Mouse (Mus musculus) C2C12 (cell line): Measurements from ENCODE around the gene Trove2. TPM values are rescaled to one million over a fixed set of nuclear protein-coding genes. Genes with fewer than 3 reads are reported as not detected.

ENCODE experiments used
- H3K27me3 ChIP-seq: one replicate; pipeline ENCODE4 v1.6.1; 2011; ENCODE audit not compliant: control insufficient read depth, insufficient read depth, insufficient read length
- H3K36me3 ChIP-seq: one replicate; pipeline ENCODE4 v1.6.1; 2011; ENCODE audit not compliant: control insufficient read depth, insufficient read depth
- H3K4me3 ChIP-seq: one replicate; pipeline ENCODE4 v1.5.1; 2011; ENCODE audit warnings: mild to moderate bottlenecking, control low read depth; ENCODE audit not compliant: poor library complexity, insufficient read depth, severe bottlenecking
- H3K79me2 ChIP-seq: one replicate; pipeline ENCODE4 v1.6.1; 2011; ENCODE audit not compliant: control insufficient read depth, insufficient read depth
- H3K79me3 ChIP-seq: one replicate; pipeline ENCODE4 v1.6.1; 2011; ENCODE audit warnings: low read depth, control low read depth
- H3ac ChIP-seq: one replicate; pipeline ENCODE3; 2011; ENCODE audit warnings: low read depth; ENCODE audit not compliant: control insufficient read depth, insufficient read length
- CEBPB ChIP-seq: IDR thresholded peaks from one replicate; pipeline ENCODE4 v1.6.1; 2011; ENCODE audit warnings: low read depth, mild to moderate bottlenecking, control low read depth, moderate library complexity
- CTCF ChIP-seq: IDR thresholded peaks from one replicate; pipeline ENCODE4 v1.5.1; 2011; ENCODE audit not compliant: control insufficient read depth, insufficient read depth, insufficient read length
- FOSL1 ChIP-seq: IDR thresholded peaks from one replicate; pipeline ENCODE4 v1.8.0; 2011; ENCODE audit warnings: mild to moderate bottlenecking, low read length; ENCODE audit not compliant: poor library complexity, insufficient read depth, severe bottlenecking
- MAX ChIP-seq: IDR thresholded peaks from one replicate; pipeline ENCODE4 v1.6.1; 2011; ENCODE audit warnings: mild to moderate bottlenecking, control low read depth
- MYOD1 ChIP-seq: IDR thresholded peaks from one replicate; pipeline ENCODE4 v1.6.1; 2011; ENCODE audit warnings: low read depth; ENCODE audit not compliant: control insufficient read depth, insufficient read length
- MYOG ChIP-seq: IDR thresholded peaks from one replicate; pipeline ENCODE4 v1.6.1; 2011; ENCODE audit not compliant: control insufficient read depth, insufficient read length; ENCODE audit errors: extremely low read depth
- USF1 ChIP-seq: IDR thresholded peaks from one replicate; pipeline ENCODE4 v1.6.1; 2011; ENCODE audit warnings: low read depth, mild to moderate bottlenecking, control low read depth, moderate library complexity
- polyA plus RNA-seq: library from polyadenylated mRNA; unstranded; fragments of >200 nt; fragmentation: generic; extraction: Trizol; gene quantifications from one replicate; pipeline ENCODE4 v1.2.1, GENCODE M21; 2012; ENCODE audit warnings: missing spikeins

The Trove2 gene
- polyA plus RNA-seq, 1 experiment = 3.0 TPM

DNA sequence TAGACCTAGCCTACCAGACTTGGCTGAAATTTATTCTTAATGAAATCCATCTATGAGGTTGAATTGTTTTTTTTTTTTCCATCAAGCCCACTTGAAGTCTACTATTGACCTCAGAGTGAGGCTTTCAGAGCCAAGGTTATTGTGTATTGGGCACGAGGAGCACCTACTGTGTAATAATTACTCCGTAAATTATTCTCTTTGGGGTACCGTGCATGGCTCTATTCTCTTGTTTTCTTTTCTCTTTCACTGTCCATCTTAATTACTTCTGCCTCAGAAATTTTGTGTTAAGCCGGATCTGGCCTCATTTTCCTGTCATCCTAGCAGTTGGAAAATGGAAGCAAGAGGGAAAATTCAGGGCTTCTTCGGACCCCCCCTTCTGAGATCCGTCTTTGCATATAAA is 34.7 kb downstream of the Trove2 start:
- Histone ChIP-seq H3K79me3 (peaks cover 6% of the 10 kb centered on the region), H3ac (no peak overlapping the region), H3K79me2 (peaks cover 7% of the 10 kb centered on the region), H3K4me3 (no peak overlapping the region), H3K36me3 (peaks cover 21% of the 10 kb centered on the region), H3K27me3 (no peaks in the 10 kb centered on the region)
- TF ChIP-seq MAX (no peak), MYOG (no peak), FOSL1 (no peak), MYOD1 (no peak), USF1 (no peak), CEBPB (no peak), CTCF (no peak)

DNA sequence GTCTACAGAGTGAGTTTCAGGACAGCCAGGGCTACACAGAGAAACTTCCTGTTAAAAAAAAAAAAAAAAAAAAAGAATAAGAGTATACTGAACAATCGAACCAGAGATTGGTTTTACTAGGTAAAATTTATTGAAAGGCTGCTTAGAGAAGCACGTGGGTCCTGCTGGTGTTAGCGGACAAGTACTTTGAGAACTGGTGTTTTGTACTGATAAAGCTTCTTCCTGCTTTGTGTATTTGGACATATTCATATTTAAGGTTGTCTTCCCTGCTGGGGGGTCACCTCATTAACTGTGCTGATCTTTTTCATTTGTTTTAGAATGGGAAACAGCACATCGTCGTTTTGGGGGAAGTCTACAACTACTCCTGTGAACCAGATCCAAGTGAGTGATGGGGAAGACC is 35.5 kb downstream of the Trove2 start:
- Histone ChIP-seq H3K27me3 (no peaks in the 10 kb centered on the region), H3ac (no peak overlapping the region), H3K36me3 (peaks cover 19% of the 10 kb centered on the region), H3K79me3 (peaks cover 6% of the 10 kb centered on the region), H3K4me3 (no peak overlapping the region), H3K79me2 (peaks cover 7% of the 10 kb centered on the region)
- TF ChIP-seq MYOG (no peak), USF1 (no peak), FOSL1 (no peak), CTCF (no peak), MYOD1 (no peak), MAX (no peak), CEBPB (no peak)

DNA sequence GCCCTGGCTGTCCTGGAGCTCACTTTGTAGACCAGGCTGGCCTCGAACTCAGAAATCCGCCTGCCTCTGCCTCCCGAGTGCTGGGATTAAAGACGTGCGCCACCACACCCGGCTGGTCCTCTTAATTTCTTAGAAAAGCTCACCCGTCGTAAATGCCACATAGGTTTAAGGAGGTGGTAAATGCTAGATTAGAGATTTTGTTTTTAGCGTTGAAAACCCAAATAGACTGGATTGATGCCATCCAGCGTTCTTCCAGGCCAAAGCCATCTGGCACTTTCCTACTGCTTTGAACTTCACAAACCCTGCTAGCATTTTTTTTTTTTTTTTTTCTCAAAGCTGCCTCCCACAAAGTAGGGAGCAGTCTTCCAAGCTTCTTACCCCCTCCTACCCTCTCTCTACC is 36.3 kb downstream of the Trove2 start:
- Histone ChIP-seq H3K36me3 (peaks cover 16% of the 10 kb centered on the region), H3ac (no peak overlapping the region), H3K79me3 (peaks cover 6% of the 10 kb centered on the region), H3K4me3 (peak overlapping the region; percentile 54), H3K27me3 (no peaks in the 10 kb centered on the region), H3K79me2 (peaks cover 7% of the 10 kb centered on the region)
- TF ChIP-seq MYOD1 (no peak), FOSL1 (no peak), USF1 (no peak), CTCF (no peak), CEBPB (no peak), MAX (no peak), MYOG (no peak)

DNA sequence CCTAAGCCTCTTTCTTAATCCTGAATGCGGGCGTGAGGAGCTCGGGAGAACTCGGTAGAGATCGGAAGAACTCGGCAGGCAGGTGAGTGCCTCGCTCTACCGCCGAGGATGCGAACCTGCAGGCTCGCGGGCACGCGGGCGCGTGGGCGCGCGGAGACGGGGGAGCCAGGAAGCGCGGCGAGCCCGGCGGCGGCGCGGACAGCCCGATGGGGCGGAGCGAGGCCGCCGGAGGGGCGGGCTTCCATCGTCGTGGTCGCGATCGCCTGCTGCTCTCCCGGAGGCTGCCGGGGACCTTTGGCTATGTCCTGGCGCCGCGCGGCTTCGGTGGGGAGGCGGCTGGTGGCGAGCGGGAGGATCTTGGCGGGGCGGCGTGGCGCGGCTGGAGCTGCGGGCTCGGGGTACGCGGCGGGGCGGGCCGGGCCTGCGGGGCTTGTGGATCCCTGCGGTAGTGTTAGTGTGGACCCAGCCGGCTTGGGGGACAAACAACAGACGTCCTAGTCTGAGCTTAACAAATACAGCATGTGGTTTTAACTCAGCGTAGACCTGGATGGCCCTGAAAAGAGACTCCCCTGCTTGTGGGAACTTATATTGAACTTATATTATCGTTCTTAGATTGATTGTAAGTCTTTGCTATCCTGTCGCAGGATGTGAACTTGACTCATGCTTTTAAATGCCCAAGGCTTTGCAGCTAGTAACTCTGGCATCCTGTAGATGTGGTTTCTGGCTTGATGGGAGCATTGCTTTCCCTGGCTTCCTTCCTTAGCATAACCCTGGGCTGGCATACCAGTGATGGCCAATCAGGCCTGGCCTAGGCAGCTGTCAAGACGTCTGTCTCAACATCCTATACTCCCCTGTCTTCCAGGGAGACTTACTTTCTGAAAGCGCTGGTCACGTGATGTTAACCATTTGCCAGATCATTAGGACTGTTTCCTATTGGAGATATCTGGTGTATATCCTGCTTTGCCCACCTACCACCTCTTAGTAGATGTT is 37.2 kb downstream of the Trove2 start:
- peak; percentile 72 for TF ChIP-seq MAX
- TF ChIP-seq CEBPB = no peak
- peak; percentile 98 for TF ChIP-seq USF1
- Histone ChIP-seq H3K79me3 (peaks cover 6% of the 10 kb centered on the region), H3K36me3 (peaks cover 12% of the 10 kb centered on the region), H3ac (peak overlapping the region; percentile 66), H3K79me2 (peaks cover 7% of the 10 kb centered on the region), H3K27me3 (no peaks in the 10 kb centered on the region), H3K4me3 (peak overlapping the region; percentile 54)

DNA sequence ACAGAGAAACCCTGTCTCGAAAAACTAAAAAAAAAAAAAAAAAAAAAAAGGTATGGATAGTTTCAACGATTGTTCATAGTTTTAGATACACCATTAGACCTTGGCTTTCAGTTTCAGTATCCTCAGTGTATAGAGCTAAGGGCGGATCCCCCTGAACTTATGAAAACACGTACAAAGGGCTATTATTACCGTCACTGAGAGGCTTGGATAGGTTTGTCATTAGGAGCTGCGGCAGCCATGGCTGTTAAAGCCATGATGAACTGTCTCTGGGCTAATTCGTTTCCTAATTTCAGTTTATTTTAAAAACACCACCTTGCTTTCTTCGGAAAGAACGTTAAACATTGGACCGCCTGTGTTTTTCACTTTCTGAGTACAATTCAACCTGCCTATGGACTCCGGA is 38.1 kb downstream of the Trove2 start:
- no peaks in the 10 kb centered on the region for H3K27me3 ChIP-seq
- TF ChIP-seq MYOG = no peak
- TF ChIP-seq MAX = no peak
- TF ChIP-seq FOSL1 = no peak
- TF ChIP-seq CEBPB = no peak
- TF ChIP-seq MYOD1 = no peak
- no peak for TF ChIP-seq CTCF
- no peak for TF ChIP-seq USF1
- H3K4me3 ChIP-seq = peak overlapping the region; percentile 54
- no peak overlapping the region for H3ac ChIP-seq
- peaks cover 7% of the 10 kb centered on the region for H3K79me2 ChIP-seq
- H3K79me3 ChIP-seq = peaks cover 6% of the 10 kb centered on the region
- peaks cover 7% of the 10 kb centered on the region for H3K36me3 ChIP-seq
